Mouse (Mus musculus): ENCODE measurements around the gene Rnf212. TPM values are rescaled to one million over a fixed set of nuclear protein-coding genes. Genes with fewer than 3 reads are reported as not detected.
"Not testable (repeated sequence)": the region's sequence is repeated elsewhere in the genome, so short reads cannot be mapped to it uniquely, and the experiment has no call there.

Gene Rnf212
- 0.29 TPM in 1 of 2 replicates, not detected in the other for polyA plus RNA-seq (2016; fragmentation: Nextera tagmentation; extraction: Ambion mirVana)

DNA sequence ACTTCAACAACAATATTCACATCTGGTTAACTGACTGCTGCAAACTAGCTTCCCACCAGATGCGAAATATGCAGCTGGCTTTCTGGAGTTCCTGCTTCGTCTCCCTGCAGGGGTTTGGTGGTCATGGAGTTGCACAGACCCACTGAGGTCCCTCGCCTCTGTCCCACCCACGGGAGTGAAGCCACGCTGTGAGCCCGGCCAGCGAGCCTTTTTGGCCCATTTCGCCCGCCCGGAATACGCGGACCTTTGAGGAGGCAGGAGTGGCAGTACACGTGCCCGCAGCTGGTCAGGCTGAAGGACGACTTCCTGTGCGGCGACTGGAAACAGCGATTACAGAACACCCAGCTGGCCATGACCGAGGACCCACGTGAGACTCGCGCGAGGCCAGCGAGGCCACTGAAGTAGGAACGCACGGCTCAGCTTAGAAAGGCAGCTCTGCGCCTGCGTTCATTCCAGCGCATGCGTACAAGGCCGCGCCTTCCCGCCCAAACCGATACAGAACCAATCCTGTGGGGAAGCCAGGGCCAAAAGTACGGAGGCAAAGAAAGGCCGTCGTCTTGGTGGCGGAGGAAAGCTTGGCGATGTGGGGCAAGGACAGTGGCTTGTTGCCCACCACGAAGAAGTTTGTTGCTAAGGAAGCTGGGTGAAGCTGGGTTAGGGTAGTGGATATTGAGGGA lies at the start of gene Rnf212:
Gene Rnf212 (minus strand): TSS at position 353 of the 677 bp plus-strand sequence.
- H3K27me3 ChIP-seq: no peaks in the 10 kb centered on the region
- H3K9me3 ChIP-seq: no peaks in the 10 kb centered on the region
- H3K4me2 ChIP-seq: no peak within 1 kb of the TSS
- H3K9ac ChIP-seq: no peak within 1 kb of the TSS
- no peak within 1 kb of the TSS for H3K27ac ChIP-seq
- H3K4me3 ChIP-seq (replicated peaks): no peak within 1 kb of the TSS
- H3K4me1 ChIP-seq: no peaks in the 10 kb centered on the region
- no peak for ATAC-seq (ENCODE audit: low FRiP score)
- no peaks in the 10 kb centered on the region for H3K36me3 ChIP-seq (replicated peaks)
- 81% methylated on average over 40 of the region's 40 CpGs for WGBS

DNA sequence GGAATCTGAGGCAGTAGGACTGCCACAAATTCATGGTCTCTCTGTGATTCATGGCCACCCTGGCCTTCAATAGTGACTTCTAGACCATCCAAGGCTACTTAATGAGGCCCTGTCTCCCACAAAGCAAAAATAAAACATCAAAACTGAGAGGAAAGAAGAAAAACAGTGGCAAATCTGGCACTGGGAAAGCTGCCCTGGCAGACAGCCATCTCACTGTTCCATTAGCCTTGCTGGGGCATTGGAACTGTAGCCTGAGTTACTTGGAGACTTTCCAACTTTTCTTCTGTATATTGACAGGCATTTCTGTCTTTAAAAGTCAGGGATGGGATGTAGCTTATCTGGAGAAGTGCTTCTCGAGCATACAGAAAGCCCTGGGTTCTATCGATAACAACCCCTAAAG lies 48.5 kb upstream of the Rnf212 start:
- Histone ChIP-seq H3K4me2 (no peak overlapping the region), H3K9me3 (0 out of 2 replicates have a peak, but pooled peaks cover 4% of the 10 kb centered on the region), H3K4me3 (replicated peaks) (no peak overlapping the region), H3K36me3 (replicated peaks) (no peaks in the 10 kb centered on the region), H3K27me3 (no peaks in the 10 kb centered on the region), H3K4me1 (no peaks in the 10 kb centered on the region), H3K27ac (no peak overlapping the region), H3K9ac (no peak overlapping the region)
- ATAC-seq (ENCODE audit: low FRiP score): no peak
- 87% methylated on average over 2 of the region's 2 CpGs for WGBS

DNA sequence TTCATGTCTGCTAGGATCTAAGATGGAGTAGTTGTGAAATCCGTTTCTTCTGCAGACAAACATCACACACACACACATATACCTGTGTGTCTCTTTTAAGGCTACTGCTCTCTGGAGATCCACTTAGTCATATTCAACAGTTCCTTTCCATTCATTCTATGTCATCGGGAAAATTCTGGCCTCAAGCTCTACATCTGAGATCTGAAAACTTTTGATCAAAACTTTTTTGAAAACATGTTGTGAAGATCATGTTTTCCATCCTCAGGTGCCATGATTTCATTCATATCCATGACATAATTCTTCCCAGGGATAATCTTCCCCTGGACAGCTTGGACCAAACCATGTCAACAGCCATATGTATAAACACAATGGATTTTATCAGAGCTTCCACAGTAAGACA lies 34.0 kb upstream of the Rnf212 start, which contains the start of gene Vmn2r8:
Gene Vmn2r8 (minus strand): TSS at position 101 of the 400 bp plus-strand sequence.
- H3K4me1 ChIP-seq; H3K4me3 ChIP-seq (replicated peaks); ATAC-seq (ENCODE audit: low FRiP score); H3K27me3 ChIP-seq; H3K9me3 ChIP-seq; H3K9ac ChIP-seq; H3K36me3 ChIP-seq (replicated peaks); H3K4me2 ChIP-seq; H3K27ac ChIP-seq: not testable (repeated sequence)
- WGBS: 80% methylated on average over 2 of the region's 2 CpGs

DNA sequence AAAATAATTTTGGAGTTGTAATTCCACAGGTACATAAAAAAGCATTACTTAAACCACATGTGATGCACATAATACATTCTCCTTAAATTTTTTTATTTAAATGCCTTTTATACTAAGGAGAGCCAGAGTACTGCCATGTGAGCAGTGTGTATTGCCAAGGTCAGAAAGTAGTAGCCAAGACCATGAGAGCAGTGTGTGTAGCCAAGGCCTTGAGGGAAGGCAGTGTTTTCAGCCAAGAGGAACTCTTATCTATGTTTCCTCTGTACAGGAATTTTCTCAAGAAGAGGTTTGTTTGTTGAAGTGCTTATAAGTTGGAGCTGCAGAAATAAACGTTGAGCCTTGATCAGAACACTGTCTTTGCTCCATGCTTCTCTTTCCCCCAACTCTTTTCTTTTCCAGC lies 28.9 kb upstream of the Rnf212 start:
- no peaks in the 10 kb centered on the region for H3K9me3 ChIP-seq
- H3K27me3 ChIP-seq: no peaks in the 10 kb centered on the region
- no peak overlapping the region for H3K4me3 ChIP-seq (replicated peaks)
- ATAC-seq (ENCODE audit: low FRiP score): no peak
- no peak overlapping the region for H3K27ac ChIP-seq
- no peak overlapping the region for H3K4me2 ChIP-seq
- 40% methylated on average over 1 of the region's 1 CpGs for WGBS
- no peaks in the 10 kb centered on the region for H3K4me1 ChIP-seq
- no peak overlapping the region for H3K9ac ChIP-seq
- no peaks in the 10 kb centered on the region for H3K36me3 ChIP-seq (replicated peaks)

DNA sequence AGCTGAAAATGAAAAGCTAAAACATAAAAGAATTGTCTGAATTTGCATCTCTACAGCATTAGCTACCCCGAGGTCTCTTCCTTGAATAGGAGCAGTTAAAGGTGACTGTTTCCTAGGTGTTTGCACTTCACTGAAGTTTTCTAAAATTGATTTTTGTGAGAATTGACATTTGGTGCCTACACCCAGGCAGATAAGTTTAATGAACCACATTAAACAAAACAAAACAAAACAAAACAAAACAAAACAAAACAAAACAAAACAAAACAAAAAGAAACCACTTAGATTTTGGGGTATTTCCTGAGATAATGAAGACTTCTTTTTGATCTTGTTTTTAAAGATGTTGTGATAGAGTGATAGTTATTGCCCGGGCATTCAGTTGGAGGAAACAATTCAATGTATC lies 20.5 kb upstream of the Rnf212 start, which contains the start of gene Tmed11:
Gene Tmed11 (minus strand): TSS at position 101 of the 400 bp plus-strand sequence.
- H3K36me3 ChIP-seq (replicated peaks); H3K27ac ChIP-seq; H3K4me3 ChIP-seq (replicated peaks); H3K9ac ChIP-seq; ATAC-seq (ENCODE audit: low FRiP score); H3K27me3 ChIP-seq; H3K9me3 ChIP-seq; H3K4me1 ChIP-seq; H3K4me2 ChIP-seq: not testable (repeated sequence)
- 68% methylated on average over 2 of the region's 2 CpGs for WGBS

DNA sequence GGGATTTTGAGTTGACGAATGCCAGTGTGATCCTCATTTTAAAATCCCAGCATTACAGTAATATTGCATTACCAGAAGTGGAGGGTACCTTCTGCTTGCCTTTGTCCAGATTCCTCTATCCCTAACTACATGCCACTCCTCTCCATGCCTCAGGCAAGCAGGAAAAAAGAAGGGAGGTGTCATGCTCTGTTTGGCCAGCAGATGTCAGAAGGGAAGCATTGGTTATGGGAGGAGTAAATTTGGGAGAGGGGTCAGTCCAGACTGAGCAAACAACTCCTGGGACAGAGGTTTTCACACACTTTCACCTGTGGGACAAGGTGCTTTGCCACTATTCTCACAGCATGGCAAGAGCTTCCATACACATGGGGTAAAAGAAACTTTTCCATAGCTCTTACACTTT lies 15.6 kb upstream of the Rnf212 start:
- H3K36me3 ChIP-seq (replicated peaks); H3K4me3 ChIP-seq (replicated peaks); H3K4me1 ChIP-seq; ATAC-seq (ENCODE audit: low FRiP score); H3K27ac ChIP-seq; H3K27me3 ChIP-seq; H3K9me3 ChIP-seq; H3K9ac ChIP-seq; H3K4me2 ChIP-seq: not testable (repeated sequence)
- 40% methylated on average over 1 of the region's 1 CpGs for WGBS

DNA sequence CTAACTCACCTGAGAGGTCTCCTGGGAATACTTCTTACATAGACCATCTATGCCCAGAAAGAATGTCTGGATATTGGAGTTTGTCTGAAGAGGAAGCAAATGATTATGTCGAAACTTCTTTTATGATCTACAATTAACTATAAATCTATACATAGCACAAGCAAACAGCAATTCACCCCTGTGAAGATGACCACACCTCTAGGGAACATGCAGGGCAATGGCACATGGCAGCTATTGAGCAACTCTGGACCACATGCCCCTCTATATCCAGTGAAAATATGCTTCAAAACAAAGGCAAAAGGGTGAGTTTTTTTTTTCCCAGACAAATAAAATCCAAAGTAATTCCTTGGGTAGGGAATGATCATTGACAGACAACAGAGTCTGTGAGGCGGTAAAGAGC lies 14.8 kb downstream of the Rnf212 start:
- Histone ChIP-seq H3K4me1 (no peaks in the 10 kb centered on the region), H3K27me3 (no peaks in the 10 kb centered on the region)
- 87% methylated on average over 2 of the region's 2 CpGs for WGBS

DNA sequence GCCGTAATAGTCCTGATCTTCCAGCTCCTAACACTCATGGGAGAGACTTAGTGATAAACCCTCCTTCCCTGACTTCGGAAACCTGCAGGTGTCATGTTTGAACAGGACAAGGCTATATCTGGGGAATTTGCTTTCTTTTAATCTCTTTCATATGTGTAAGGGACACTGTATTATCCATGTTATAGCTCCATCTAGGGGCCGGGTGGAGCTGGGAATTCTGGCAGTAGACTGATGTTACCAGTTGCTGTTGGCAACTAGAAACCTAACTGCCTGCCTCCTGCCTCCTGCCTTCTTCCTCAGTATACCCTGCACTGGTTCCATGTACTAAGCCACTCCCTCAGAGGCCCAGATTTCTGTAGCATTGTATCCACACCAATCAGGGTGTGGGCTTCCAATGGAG lies 16.4 kb downstream of the Rnf212 start:
- WGBS: 57% methylated on average over 3 of the region's 3 CpGs
- Histone ChIP-seq H3K9ac (no peak overlapping the region), H3K4me3 (replicated peaks) (no peak overlapping the region)

More for the DNA sequence above, 14.8 kb downstream of the Rnf212 start:
- H3K9ac ChIP-seq: no peak overlapping the region
- no peaks in the 10 kb centered on the region for H3K36me3 ChIP-seq (replicated peaks)
- H3K4me2 ChIP-seq: no peak overlapping the region
- H3K4me3 ChIP-seq (replicated peaks): no peak overlapping the region
- H3K27ac ChIP-seq: no peak overlapping the region
- H3K9me3 ChIP-seq: no peaks in the 10 kb centered on the region
- ATAC-seq (ENCODE audit: low FRiP score): no peak

DNA sequence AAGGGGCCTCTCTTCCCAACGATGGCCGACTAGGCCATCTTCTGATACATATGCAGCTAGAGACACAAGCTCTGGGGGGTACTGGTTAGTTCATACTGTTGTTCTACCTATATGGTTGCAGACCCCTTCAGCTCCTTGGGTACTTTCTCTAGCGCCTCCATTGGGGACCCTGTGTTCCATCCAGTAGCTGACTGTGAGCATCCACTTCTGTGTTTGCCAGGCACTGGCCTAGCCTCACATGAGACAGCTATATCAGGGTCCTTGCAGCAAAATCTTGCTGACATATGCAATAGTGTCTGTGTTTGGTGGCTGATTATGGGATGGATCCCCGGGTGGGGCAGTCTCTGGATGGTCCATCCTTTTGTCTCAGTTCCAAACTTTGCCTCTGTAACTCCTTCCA lies 23.5 kb downstream of the Rnf212 start:
- H3K9ac ChIP-seq; H3K4me2 ChIP-seq; ATAC-seq (ENCODE audit: low FRiP score); H3K4me3 ChIP-seq (replicated peaks); H3K27me3 ChIP-seq; H3K27ac ChIP-seq; H3K9me3 ChIP-seq; H3K4me1 ChIP-seq; H3K36me3 ChIP-seq (replicated peaks): not testable (repeated sequence)
- WGBS: 84% methylated on average over 4 of the region's 4 CpGs

More for the DNA sequence above, 16.4 kb downstream of the Rnf212 start:
- Histone ChIP-seq H3K36me3 (replicated peaks) (no peaks in the 10 kb centered on the region), H3K4me1 (no peaks in the 10 kb centered on the region), H3K4me2 (no peak overlapping the region), H3K27ac (no peak overlapping the region), H3K27me3 (0 out of 2 replicates have a peak, but pooled peaks cover 3% of the 10 kb centered on the region), H3K9me3 (no peaks in the 10 kb centered on the region)
- no peak for ATAC-seq (ENCODE audit: low FRiP score)

DNA sequence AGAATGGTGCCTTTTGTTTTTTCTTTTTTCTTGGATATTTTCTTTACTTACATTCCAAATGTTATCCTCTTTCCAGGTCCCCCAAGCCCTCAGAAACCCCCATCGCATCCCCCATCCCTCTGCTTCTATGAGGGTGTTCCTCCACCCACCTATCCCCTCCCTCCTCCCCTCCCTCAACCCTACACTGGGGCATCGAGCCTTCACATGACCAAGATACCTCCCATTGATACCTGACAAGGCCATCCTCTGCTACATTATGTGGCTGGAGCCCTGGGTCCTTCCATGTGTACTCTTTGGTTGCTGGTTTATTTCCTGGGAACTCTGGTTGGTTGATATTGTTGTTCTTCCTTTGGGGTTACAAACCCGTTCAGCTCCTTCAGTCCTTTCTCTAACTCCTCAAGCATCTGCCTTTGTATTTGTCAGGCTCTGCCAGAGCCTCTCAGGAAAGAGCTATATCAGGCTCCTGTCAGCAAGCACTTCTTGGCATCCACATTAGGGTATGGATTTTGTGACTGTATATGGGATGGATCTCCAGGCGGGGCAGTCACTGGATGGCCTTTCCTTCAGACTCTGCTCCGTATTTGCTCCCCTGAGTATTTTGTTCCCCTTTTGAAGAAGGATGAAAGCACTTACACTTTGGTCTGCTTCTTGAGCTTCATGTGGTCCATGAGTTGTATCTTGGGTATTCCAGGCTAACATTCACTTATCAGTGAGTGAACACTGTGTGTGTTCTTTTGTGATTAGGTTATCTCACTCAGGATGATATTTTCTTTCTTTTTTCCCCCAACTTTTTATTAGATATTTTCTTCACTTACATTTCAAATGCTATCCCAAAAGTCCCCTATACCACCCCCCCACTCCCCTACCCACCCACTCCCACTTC lies 24.2 kb downstream of the Rnf212 start:
- 75% methylated on average over 5 of the region's 5 CpGs for WGBS
- Histone ChIP-seq H3K4me2 (no peak overlapping the region), H3K4me3 (replicated peaks) (no peak overlapping the region), H3K36me3 (replicated peaks) (no peaks in the 10 kb centered on the region), H3K27ac (no peak overlapping the region), H3K27me3 (0 out of 2 replicates have a peak, but pooled peaks cover 3% of the 10 kb centered on the region), H3K9me3 (no peaks in the 10 kb centered on the region), H3K4me1 (no peaks in the 10 kb centered on the region), H3K9ac (no peak overlapping the region)
- no peak for ATAC-seq (ENCODE audit: low FRiP score)

DNA sequence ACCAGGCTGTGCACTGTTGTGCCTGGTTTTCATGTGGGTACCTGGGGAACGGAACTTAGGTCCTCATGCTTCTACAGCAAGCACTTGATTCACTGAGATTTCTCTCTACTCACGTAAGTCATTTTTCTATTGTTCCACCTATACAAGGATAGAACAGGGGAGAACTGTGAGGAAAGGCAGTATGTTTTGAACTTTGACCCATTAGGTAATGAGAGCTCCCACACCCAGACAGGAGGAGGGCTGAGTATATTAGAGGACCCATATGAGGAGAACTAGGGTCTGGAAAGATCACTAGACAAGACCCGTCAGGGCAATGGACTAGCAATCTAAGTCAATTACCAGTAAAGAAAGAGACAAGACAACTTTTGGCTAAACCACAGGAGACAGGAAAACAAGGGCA lies 30.2 kb downstream of the Rnf212 start:
- no peaks in the 10 kb centered on the region for H3K36me3 ChIP-seq (replicated peaks)
- H3K27ac ChIP-seq: no peak overlapping the region
- no peaks in the 10 kb centered on the region for H3K9me3 ChIP-seq
- no peak overlapping the region for H3K4me2 ChIP-seq
- H3K4me1 ChIP-seq: no peaks in the 10 kb centered on the region
- 87% methylated on average over 3 of the region's 3 CpGs for WGBS
- no peaks in the 10 kb centered on the region for H3K27me3 ChIP-seq
- no peak overlapping the region for H3K4me3 ChIP-seq (replicated peaks)
- H3K9ac ChIP-seq: no peak overlapping the region
- ATAC-seq (ENCODE audit: low FRiP score): no peak

DNA sequence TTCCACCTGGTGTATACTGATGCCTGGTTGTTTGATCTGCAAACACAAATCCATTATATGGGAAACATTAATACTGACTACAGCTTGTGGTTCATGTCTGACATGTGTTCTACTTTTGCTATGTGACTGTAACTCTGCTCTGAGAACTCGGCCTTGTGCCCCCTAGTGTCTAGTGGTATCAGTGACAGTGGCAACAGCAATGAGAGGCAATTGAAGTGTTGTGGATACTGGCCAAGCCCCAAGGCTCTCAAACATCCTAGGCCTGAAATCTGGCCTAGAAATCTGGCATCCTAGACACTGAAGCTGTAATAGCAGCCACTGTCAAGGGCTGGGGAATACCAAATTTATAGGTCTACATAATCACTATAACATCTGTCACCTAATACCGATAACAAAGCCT lies 30.9 kb downstream of the Rnf212 start:
- Histone ChIP-seq H3K9ac (no peak overlapping the region), H3K4me2 (no peak overlapping the region), H3K27ac (no peak overlapping the region), H3K4me3 (replicated peaks) (no peak overlapping the region), H3K27me3 (no peaks in the 10 kb centered on the region), H3K36me3 (replicated peaks) (no peaks in the 10 kb centered on the region), H3K9me3 (no peaks in the 10 kb centered on the region), H3K4me1 (no peaks in the 10 kb centered on the region)
- 72% methylated on average over 2 of the region's 2 CpGs for WGBS
- ATAC-seq (ENCODE audit: low FRiP score): no peak
